Mouse (Mus musculus) small intestine, adult 2 months (tissue): ENCODE measurements at regions not wholly inside any gene's neighbourhood (a gene's known extent, or its start where the extent isn't known, plus 50 kb on each side); places are given as distances from the start of the nearest gene placed in this dataset.
A peak's percentile ranks its signal among the peaks of the same experiment; 100 is the strongest.

ENCODE experiments used
- H3K27ac ChIP-seq: fragments of 200-500 bp; 2 replicates; pipeline ENCODE4 v1.5.1; 2012; ENCODE audit warnings: low read depth, low read length, control low read depth, inconsistent platforms; ENCODE audit not compliant: insufficient read depth
- H3K27me3 ChIP-seq: fragments of 200-500 bp; 2 replicates; pipeline ENCODE4 v1.6.1; 2012; ENCODE audit warnings: mild to moderate bottlenecking, moderate library complexity, low read length, inconsistent platforms; ENCODE audit not compliant: control insufficient read depth, insufficient read depth
- H3K36me3 ChIP-seq: fragments of 200-500 bp; 2 replicates; pipeline ENCODE4 v1.6.1; 2012; ENCODE audit warnings: mild to moderate bottlenecking, low read length, control low read depth, inconsistent platforms; ENCODE audit not compliant: control insufficient read depth, insufficient read depth
- H3K4me1 ChIP-seq: fragments of 200-500 bp; 2 replicates; pipeline ENCODE4 v1.6.1; 2012; ENCODE audit warnings: low read length, inconsistent platforms, mixed read lengths; ENCODE audit not compliant: control insufficient read depth, insufficient read depth, insufficient read length
- H3K4me3 ChIP-seq: fragments of 200-500 bp; 2 replicates; pipeline ENCODE4 v1.5.1; 2012; ENCODE audit warnings: low read depth, mild to moderate bottlenecking, control low read depth, inconsistent platforms, low read length, moderate library complexity
- CTCF ChIP-seq: fragments of 200-500 bp; IDR thresholded peaks from 2 replicates; pipeline ENCODE4 v1.5.1; 2012; ENCODE audit warnings: low read depth, mild to moderate bottlenecking, control low read depth, inconsistent platforms, low read length, moderate library complexity, mixed read lengths; ENCODE audit not compliant: insufficient replicate concordance, insufficient read length; ENCODE audit errors: extremely low read depth
- POLR2A ChIP-seq: fragments of 200-500 bp; IDR thresholded peaks from 2 replicates; pipeline ENCODE4 v1.6.1; 2012; ENCODE audit warnings: low read depth, mild to moderate bottlenecking, control low read depth, inconsistent platforms, low read length, moderate library complexity
- WGBS: fragments of 180-500 bp; shearing (Covaris S2); methylation state at CpG from one replicate; pipeline ENCODE4 v1.1.7; 2018; 5-methylcytosine and 5-hydroxymethylcytosine counted together

DNA sequence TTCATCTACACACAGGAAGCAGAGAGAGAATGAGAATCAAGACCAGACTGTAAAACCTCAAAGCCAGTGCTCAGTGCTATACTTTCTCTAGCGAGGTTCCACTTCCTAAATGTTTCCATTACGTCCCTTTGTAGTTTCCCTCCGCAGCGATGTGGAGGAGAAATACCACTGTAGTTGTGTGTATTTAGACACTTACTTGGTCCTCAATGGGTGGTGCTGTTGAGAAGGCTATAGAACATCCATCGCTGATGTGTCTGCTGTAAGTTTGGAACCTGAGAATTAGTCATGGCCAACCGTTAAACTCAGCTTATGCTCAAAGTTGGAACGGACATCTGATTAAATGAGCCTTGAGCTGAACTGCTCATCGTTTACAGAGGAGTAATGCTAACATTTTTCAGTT lies 170.7 kb upstream of the Lyplal1 start:
- no peaks in the 10 kb centered on the region for H3K36me3 ChIP-seq
- TF ChIP-seq POLR2A, result no peak
- TF ChIP-seq CTCF, result no peak
- H3K27ac ChIP-seq, result no peak overlapping the region
- H3K4me1 ChIP-seq, result no peaks in the 10 kb centered on the region
- no peak overlapping the region for H3K4me3 ChIP-seq
- WGBS, result 72% methylated on average over 8 of the region's 8 CpGs
- H3K27me3 ChIP-seq, result no peaks in the 10 kb centered on the region

DNA sequence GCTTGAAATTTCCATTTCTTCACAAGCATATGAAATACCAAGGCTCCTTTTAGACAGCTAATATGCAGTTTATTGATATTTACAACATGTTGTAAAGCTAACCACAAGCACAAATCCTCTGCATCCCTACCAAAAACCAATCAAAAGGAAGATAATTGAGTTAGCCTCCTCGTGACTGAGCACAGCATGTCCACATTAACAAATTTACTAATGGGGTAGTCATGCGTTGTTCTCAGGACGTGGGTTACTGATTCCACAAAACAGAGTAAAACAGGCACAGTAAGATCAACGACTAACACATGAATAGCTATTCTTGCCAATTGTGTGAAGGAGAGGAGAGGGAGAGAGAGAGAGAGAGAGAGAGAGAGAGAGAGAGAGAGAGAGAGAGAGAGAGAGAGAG lies 169.3 kb upstream of the Lyplal1 start:
- TF ChIP-seq POLR2A (no peak), CTCF (no peak)
- no peaks in the 10 kb centered on the region for H3K4me1 ChIP-seq
- WGBS, result 71% methylated on average over 4 of the region's 4 CpGs

DNA sequence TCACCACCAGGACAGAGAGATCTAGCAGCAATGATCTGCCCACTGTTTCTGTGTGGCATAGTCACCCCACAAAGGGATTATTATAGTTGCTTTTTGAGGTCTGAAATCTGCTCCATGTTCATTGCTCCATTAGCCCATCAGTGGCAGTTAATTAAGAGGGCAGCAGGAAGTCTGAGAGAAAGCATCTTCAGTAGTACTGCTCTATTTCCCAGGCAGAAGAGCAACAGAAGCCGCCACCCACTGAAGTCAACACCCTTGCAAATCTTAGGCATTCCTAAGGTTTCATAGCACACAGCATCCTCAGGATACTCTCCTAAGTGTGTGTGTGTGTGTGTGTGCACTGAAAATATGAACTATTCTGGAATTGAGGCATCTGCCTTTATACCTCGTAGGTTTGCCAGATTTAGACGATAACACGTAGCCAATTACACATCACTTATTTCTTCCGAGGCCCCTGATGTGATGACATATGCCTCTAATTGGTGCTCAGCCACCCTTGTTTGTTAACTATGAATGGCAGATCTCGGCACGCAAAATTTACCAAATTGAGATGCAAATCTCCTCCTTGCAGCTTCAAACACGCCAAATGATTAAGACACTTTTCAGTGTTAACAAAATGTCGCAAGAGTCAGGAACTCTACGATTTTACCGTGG lies 161.0 kb upstream of the Lyplal1 start:
- WGBS, result 84% methylated on average over 11 of the region's 11 CpGs
- H3K4me3 ChIP-seq, result no peak overlapping the region
- H3K4me1 ChIP-seq, result no peaks in the 10 kb centered on the region
- no peaks in the 10 kb centered on the region for H3K27me3 ChIP-seq
- H3K27ac ChIP-seq, result no peak overlapping the region
- TF ChIP-seq CTCF, result no peak
- TF ChIP-seq POLR2A, result no peak
- no peaks in the 10 kb centered on the region for H3K36me3 ChIP-seq

More for the DNA sequence above, 169.3 kb upstream of the Lyplal1 start:
- H3K27me3 ChIP-seq, result no peaks in the 10 kb centered on the region
- H3K27ac ChIP-seq, result no peak overlapping the region
- H3K4me3 ChIP-seq, result no peak overlapping the region
- H3K36me3 ChIP-seq, result no peaks in the 10 kb centered on the region

DNA sequence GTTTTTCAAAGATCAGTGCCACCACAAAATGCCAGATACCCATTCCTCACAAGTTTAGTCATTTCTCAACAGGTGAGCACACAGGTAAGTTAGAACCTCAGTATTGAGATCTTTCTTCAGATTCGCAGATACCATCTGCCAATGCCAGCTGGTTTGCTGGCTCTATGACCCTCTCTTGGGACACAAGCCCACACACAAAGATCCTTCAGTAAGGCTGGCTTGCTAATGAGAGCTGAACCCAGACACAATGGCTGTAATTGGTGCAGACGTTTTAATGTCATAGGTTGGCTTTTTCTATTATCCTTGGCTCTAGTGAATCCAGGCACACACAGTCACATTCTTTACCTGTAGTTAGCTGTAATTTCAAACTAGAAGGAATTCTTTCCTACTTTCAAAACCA lies 154.3 kb upstream of the Lyplal1 start:
- no peaks in the 10 kb centered on the region for H3K4me1 ChIP-seq
- TF ChIP-seq POLR2A (no peak), CTCF (no peak)
- 81% methylated on average over 2 of the region's 2 CpGs for WGBS
- H3K36me3 ChIP-seq, result no peaks in the 10 kb centered on the region
- H3K4me3 ChIP-seq, result no peak overlapping the region
- H3K27ac ChIP-seq, result no peak overlapping the region
- H3K27me3 ChIP-seq, result no peaks in the 10 kb centered on the region

DNA sequence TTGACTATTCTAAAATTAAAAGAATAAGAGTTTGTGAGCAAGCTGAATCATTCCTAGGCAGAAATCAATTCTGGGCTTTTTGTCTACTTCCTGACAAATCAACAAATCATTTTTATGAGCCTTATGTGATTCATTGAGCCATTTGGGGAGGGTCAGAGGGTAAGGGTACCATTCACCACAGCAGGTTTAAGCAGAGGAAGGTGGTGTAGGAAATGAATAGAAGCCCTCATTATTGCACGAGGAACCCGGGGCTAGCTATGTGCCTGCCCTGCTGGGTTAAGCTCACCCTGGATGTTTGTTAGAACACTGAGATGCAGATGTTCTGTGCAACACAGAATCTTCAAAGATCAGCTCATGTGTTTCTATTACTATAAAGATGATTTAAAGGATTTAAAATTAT lies 150.2 kb upstream of the Lyplal1 start:
- Histone ChIP-seq H3K36me3 (no peaks in the 10 kb centered on the region), H3K27ac (no peak overlapping the region), H3K4me3 (no peak overlapping the region), H3K27me3 (no peaks in the 10 kb centered on the region), H3K4me1 (0 out of 2 replicates have a peak, but pooled peaks cover 4% of the 10 kb centered on the region)
- WGBS, result 55% methylated on average over 2 of the region's 2 CpGs
- TF ChIP-seq CTCF (no peak), POLR2A (no peak)

DNA sequence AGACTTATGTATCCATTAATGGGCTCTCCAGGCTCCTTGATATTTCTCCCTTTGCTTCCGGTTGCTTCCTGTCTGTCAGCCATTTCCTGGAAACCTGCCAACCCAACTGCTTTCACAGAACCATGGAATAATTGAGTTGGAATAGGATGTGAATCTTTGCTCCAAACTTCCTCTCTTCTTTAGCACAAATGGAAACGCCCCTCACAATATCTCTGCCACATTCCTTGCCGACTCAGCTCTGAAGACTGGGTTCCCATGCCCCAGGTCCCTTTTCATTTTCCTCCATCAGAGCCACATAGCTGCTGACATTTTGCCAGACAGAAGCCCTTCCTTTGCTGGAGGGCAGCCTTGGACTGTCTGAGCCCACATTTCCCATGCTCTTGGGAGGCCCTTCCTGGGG lies 147.5 kb upstream of the Lyplal1 start:
- Histone ChIP-seq H3K4me1 (peaks cover 4% of the 10 kb centered on the region; the same call in 1 of the 2 replicates), H3K36me3 (no peaks in the 10 kb centered on the region), H3K27me3 (no peaks in the 10 kb centered on the region), H3K27ac (peak overlapping the region; percentile 69), H3K4me3 (no peak overlapping the region)
- 34% methylated on average over 3 of the region's 3 CpGs for WGBS
- TF ChIP-seq POLR2A (no peak), CTCF (no peak)

DNA sequence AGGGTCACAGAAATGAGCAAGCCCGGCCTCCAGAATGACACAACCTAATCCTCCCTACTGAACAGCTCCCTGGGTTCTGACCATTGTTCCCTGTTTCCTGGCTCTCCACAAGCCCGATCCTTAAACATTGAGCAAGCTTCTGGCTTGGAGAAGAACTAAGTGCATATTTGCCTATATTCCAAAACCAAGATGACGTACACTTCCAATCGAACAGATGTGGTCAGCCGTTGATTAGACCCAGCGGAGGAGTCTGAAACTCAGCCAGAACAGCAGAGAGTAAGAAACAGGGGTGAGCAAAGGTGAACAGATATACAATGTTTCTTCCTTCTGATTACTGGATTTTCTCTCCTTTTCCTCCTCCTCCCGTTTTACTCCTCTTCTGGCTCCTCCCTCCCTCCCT lies 146.8 kb upstream of the Lyplal1 start:
- WGBS, result 25% methylated on average over 7 of the region's 7 CpGs

DNA sequence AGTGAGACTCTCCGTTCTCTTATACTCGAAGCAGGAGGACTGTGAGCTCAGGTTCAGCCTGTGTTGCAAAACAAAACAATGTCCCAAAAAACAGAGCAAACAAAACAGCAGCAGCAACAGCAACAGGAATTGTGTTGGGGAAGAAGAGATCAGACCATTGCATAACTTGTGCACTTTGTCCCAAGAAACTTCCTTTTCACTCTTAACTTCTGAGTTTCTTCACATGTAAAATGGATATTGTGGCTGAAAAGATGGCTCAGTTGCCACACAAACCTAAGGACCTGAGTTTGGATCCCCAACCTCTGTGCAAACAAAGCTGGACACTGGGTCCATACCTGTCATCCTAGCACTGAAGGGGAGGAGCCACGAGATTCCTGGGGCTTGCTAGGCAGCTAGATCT lies 146.1 kb upstream of the Lyplal1 start:
- H3K4me3 ChIP-seq, result no peak overlapping the region
- H3K27me3 ChIP-seq, result no peaks in the 10 kb centered on the region
- WGBS, result 56% methylated on average over 3 of the region's 3 CpGs
- no peak overlapping the region for H3K27ac ChIP-seq
- peaks cover 4% of the 10 kb centered on the region; the same call in 1 of the 2 replicates for H3K4me1 ChIP-seq
- no peaks in the 10 kb centered on the region for H3K36me3 ChIP-seq
- TF ChIP-seq CTCF, result no peak
- TF ChIP-seq POLR2A, result no peak

More for the DNA sequence above, 146.8 kb upstream of the Lyplal1 start:
- Histone ChIP-seq H3K36me3 (no peaks in the 10 kb centered on the region), H3K27ac (no peak overlapping the region), H3K27me3 (no peaks in the 10 kb centered on the region), H3K4me3 (no peak overlapping the region), H3K4me1 (peaks cover 4% of the 10 kb centered on the region; the same call in 1 of the 2 replicates)
- TF ChIP-seq POLR2A (no peak), CTCF (no peak)
